Comparison of ENCODE assay signal across 25 mouse cellular contexts in genomic region chr7:35372483-35373017, GRCm38 (mm10). TPM values are rescaled to one million over a fixed set of nuclear protein-coding genes. Genes with fewer than 3 reads are reported as not detected.
A peak's percentile ranks its signal among the peaks of the same experiment; 100 is the strongest.
DNase-seq lines count a peak whose midpoint lies in the region; ATAC-seq and TF ChIP-seq lines count a peak whose summit lies in the region.
"Had no signal": no experiment of that assay in that cellular context is flagged by ENCODE, and none has a peak within 500 bp of the region (broad histone marks: within the 10 kb centered on the region; RNA-seq: fewer than 3 reads in every experiment).

No protein-coding gene starts in this region.

- H3K4me2 ChIP-seq in lung, embryonic 16.5 days (ENCODE audit: low read depth, low read length) = no peak overlapping the region
- H3K4me2 ChIP-seq in intestine, postnatal 0 days (replicated peaks; ENCODE audit: low read depth) = peak overlapping the region; percentile 32; the same call in 1 of the 2 replicates
- H3K4me2 ChIP-seq in stomach, postnatal 0 days (replicated peaks; ENCODE audit: low read depth) = no peak overlapping the region
- H3K4me2 ChIP-seq: embryonic facial prominence, embryonic 13.5 days; hindbrain, embryonic 15.5 days; liver, embryonic 13.5 days; midbrain, embryonic 15.5 days; neural tube, embryonic 15.5 days had no signal

- no peak for TF ChIP-seq EP300 in stomach, postnatal 0 days (optimal IDR thresholded peaks at IDR 0.05)

- TF ChIP-seq POLR2A in lung, adult 2 months (IDR thresholded peaks at IDR 0.05; ENCODE audit: borderline replicate concordance, extremely low read depth, low read depth, low read length) = no peak

- no peaks in the 10 kb centered on the region for H3K9me3 ChIP-seq in lung, embryonic 16.5 days (ENCODE audit: control insufficient read depth, low read length)
- no peaks in the 10 kb centered on the region for H3K9me3 ChIP-seq in intestine, postnatal 0 days (ENCODE audit: control insufficient read depth)
- H3K9me3 ChIP-seq in stomach, postnatal 0 days (ENCODE audit: control insufficient read depth, low read length) = no peaks in the 10 kb centered on the region
- H3K9me3 ChIP-seq: embryonic facial prominence, embryonic 13.5 days; G1E; hindbrain, embryonic 15.5 days; liver, embryonic 13.5 days; midbrain, embryonic 15.5 days; neural tube, embryonic 15.5 days had no signal

- 75% methylated on average over 14 of the region's 14 CpGs for WGBS in lung, embryonic 16.5 days
- 76% methylated on average over 14 of the region's 14 CpGs for WGBS in lung, adult 2 months
- WGBS in intestine, postnatal 0 days = 38% methylated on average over 14 of the region's 14 CpGs
- WGBS in stomach, postnatal 0 days = 59% methylated on average over 14 of the region's 14 CpGs

- H3K4me3 ChIP-seq in lung, embryonic 16.5 days (ENCODE audit: low read length) = no peak overlapping the region
- H3K4me3 ChIP-seq in lung, adult 2 months (replicated peaks; ENCODE audit: extremely low read depth, low read depth, low read length) = no peak overlapping the region
- no peak overlapping the region for H3K4me3 ChIP-seq in intestine, postnatal 0 days (ENCODE audit: low read depth, low read length)
- H3K4me3 ChIP-seq in stomach, postnatal 0 days (ENCODE audit: low read depth, low read length) = no peak overlapping the region
- H3K4me3 ChIP-seq: embryonic facial prominence, embryonic 13.5 days; heart, embryonic 12.5 days; hindbrain, embryonic 15.5 days; liver, embryonic 13.5 days; midbrain, embryonic 15.5 days; neural tube, embryonic 15.5 days had no signal

- H3K9ac ChIP-seq in lung, embryonic 16.5 days (ENCODE audit: low read length) = no peak overlapping the region
- H3K9ac ChIP-seq in intestine, postnatal 0 days (ENCODE audit: low read depth, low read length) = no peak overlapping the region
- no peak overlapping the region for H3K9ac ChIP-seq in stomach, postnatal 0 days (ENCODE audit: low read length)
- H3K9ac ChIP-seq: embryonic facial prominence, embryonic 13.5 days; heart, embryonic 12.5 days; hindbrain, embryonic 15.5 days; liver, embryonic 13.5 days; midbrain, embryonic 15.5 days; neural tube, embryonic 15.5 days had no signal

- ATAC-seq in lung, embryonic 16.5 days (ENCODE audit: low read depth) = peak; percentile 28; the same call in 1 of the 2 replicates
- peak; percentile 91 for ATAC-seq in intestine, postnatal 0 days
- peak; percentile 84 for ATAC-seq in stomach, postnatal 0 days (ENCODE audit: low FRiP score, low TSS enrichment)
- ATAC-seq: CD4-positive, CD25-positive, alpha-beta regulatory T cell, adult 4 months; forebrain, embryonic 14.5 days; midbrain, embryonic 15.5 days had no signal

- H3K27ac ChIP-seq in lung, embryonic 16.5 days (ENCODE audit: low read length) = no peak overlapping the region
- H3K27ac ChIP-seq in intestine, postnatal 0 days (ENCODE audit: low read depth, low read length) = peak overlapping the region; percentile 91
- H3K27ac ChIP-seq in stomach, postnatal 0 days (replicated peaks) = peak overlapping the region; percentile 85
- H3K27ac ChIP-seq: embryonic facial prominence, embryonic 13.5 days; hindbrain, embryonic 15.5 days; liver, embryonic 13.5 days; midbrain, embryonic 15.5 days; neural tube, embryonic 15.5 days had no signal

- intact Hi-C loops in left cerebral cortex, postnatal 25 days (cut with DNase I) = no loop called here

- peak; percentile 13 for DNase-seq in kidney, adult 18-20 months
- DNase-seq in kidney, postnatal 10 days = no peak
- DNase-seq in lung, adult 2 months = no peak
- peak; percentile 74 for DNase-seq in stomach, postnatal 0 days (ENCODE audit: low spot score)
- no peak for DNase-seq in retina, postnatal 1 day
- no peak for DNase-seq in left cerebral cortex, postnatal 25 days (ENCODE audit: low spot score in 2 of 2)
- DNase-seq: adrenal gland, postnatal 25 days; cerebellum, adult 11 months; gastrocnemius, postnatal 14 days; heart, postnatal 14 days; layer of hippocampus, adult 9-11 months; liver, embryonic 13.5 days; right cerebral cortex, postnatal 14 days; thymus, adult 18-20 months had no signal

- H3K36me3 ChIP-seq in lung, embryonic 16.5 days (ENCODE audit: control insufficient read depth, insufficient read depth, low read length) = no peaks in the 10 kb centered on the region
- peaks cover 41% of the 10 kb centered on the region for H3K36me3 ChIP-seq in intestine, postnatal 0 days (ENCODE audit: control insufficient read depth, insufficient read depth)
- no peaks in the 10 kb centered on the region for H3K36me3 ChIP-seq in stomach, postnatal 0 days (ENCODE audit: control insufficient read depth, insufficient read depth, low read length)
- H3K36me3 ChIP-seq: embryonic facial prominence, embryonic 13.5 days; G1E; hindbrain, embryonic 15.5 days; liver, embryonic 13.5 days; midbrain, embryonic 15.5 days; neural tube, embryonic 15.5 days had no signal

- no peaks in the 10 kb centered on the region for H3K27me3 ChIP-seq in lung, embryonic 16.5 days (ENCODE audit: control insufficient read depth, insufficient read depth, low read depth, low read length)
- no peaks in the 10 kb centered on the region for H3K27me3 ChIP-seq in intestine, postnatal 0 days (replicated peaks; ENCODE audit: control insufficient read depth, insufficient read depth, low read length)
- H3K27me3 ChIP-seq in stomach, postnatal 0 days (ENCODE audit: control insufficient read depth, insufficient read depth, low read length) = no peaks in the 10 kb centered on the region
- H3K27me3 ChIP-seq: embryonic facial prominence, embryonic 13.5 days; heart, embryonic 12.5 days; hindbrain, embryonic 15.5 days; liver, embryonic 13.5 days; midbrain, embryonic 15.5 days; neural tube, embryonic 15.5 days had no signal

- TF ChIP-seq CTCF in lung, adult 2 months (IDR thresholded peaks at IDR 0.05; ENCODE audit: insufficient read depth, low read length) = no peak
- no peak for TF ChIP-seq CTCF in intestine, postnatal 0 days (IDR thresholded peaks at IDR 0.05; ENCODE audit: low read depth)
- TF ChIP-seq CTCF in stomach, postnatal 0 days (IDR thresholded peaks at IDR 0.05; ENCODE audit: low read depth) = no peak

- no peaks in the 10 kb centered on the region for H3K4me1 ChIP-seq in lung, embryonic 16.5 days (replicated peaks; ENCODE audit: control insufficient read depth, insufficient read depth, low read length)
- no peaks in the 10 kb centered on the region for H3K4me1 ChIP-seq in lung, adult 2 months (ENCODE audit: control insufficient read depth, insufficient read depth, low read length)
- no peaks in the 10 kb centered on the region for H3K4me1 ChIP-seq in intestine, postnatal 0 days (replicated peaks; ENCODE audit: control insufficient read depth, insufficient read depth, low read length)
- no peaks in the 10 kb centered on the region for H3K4me1 ChIP-seq in stomach, postnatal 0 days (replicated peaks; ENCODE audit: control insufficient read depth, insufficient read depth)
- H3K4me1 ChIP-seq: embryonic facial prominence, embryonic 13.5 days; hindbrain, embryonic 15.5 days; midbrain, embryonic 15.5 days had no signal

RNA-seq across cellular contexts. Expression of gene Faap24, which starts 24.1 kb away (rescaled TPM):
- polyA plus RNA-seq in lung, embryonic 16.5 days (2015; fragmentation: Nextera tagmentation; extraction: Ambion mirVana) = 20.0 and 21.0 TPM in 2 replicates
- polyA plus RNA-seq in lung, adult 2 months (2012; rRNA removed) = 2.7 and 4.0 TPM in 2 replicates
- polyA plus RNA-seq in intestine, postnatal 0 days (2015; fragmentation: Nextera tagmentation; extraction: Ambion mirVana) = 9.3 and 10.3 TPM in 2 replicates
- polyA plus RNA-seq in stomach, postnatal 0 days (2015; fragmentation: Nextera tagmentation; extraction: Ambion mirVana) = 8.8 and 9.3 TPM in 2 replicates
- total RNA-seq in left cerebral cortex, postnatal 25 days (2021) = 1 to 10 TPM; 7.7 to 8.3 TPM

RNA-seq across cellular contexts. Expression of gene Cep89, which starts 24.3 kb away (rescaled TPM):
- polyA plus RNA-seq in lung, embryonic 16.5 days (2015; fragmentation: Nextera tagmentation; extraction: Ambion mirVana) = 54.1 and 54.4 TPM in 2 replicates
- 9.0 and 15.6 TPM in 2 replicates for polyA plus RNA-seq in lung, adult 2 months (2012; rRNA removed)
- polyA plus RNA-seq in intestine, postnatal 0 days (2015; fragmentation: Nextera tagmentation; extraction: Ambion mirVana) = 9.7 and 10.1 TPM in 2 replicates
- 11.7 and 12.3 TPM in 2 replicates for polyA plus RNA-seq in stomach, postnatal 0 days (2015; fragmentation: Nextera tagmentation; extraction: Ambion mirVana)
- total RNA-seq in left cerebral cortex, postnatal 25 days (2021) = 10 to 100 TPM; 18.2 to 23.3 TPM

RNA-seq across cellular contexts. Expression of gene Rhpn2, which starts 38.6 kb away (rescaled TPM):
- polyA plus RNA-seq in lung, embryonic 16.5 days (2015; fragmentation: Nextera tagmentation; extraction: Ambion mirVana) = 5.9 and 6.6 TPM in 2 replicates
- 7.5 and 11.0 TPM in 2 replicates for polyA plus RNA-seq in lung, adult 2 months (2012; rRNA removed)
- 63.3 and 75.0 TPM in 2 replicates for polyA plus RNA-seq in intestine, postnatal 0 days (2015; fragmentation: Nextera tagmentation; extraction: Ambion mirVana)
- polyA plus RNA-seq in stomach, postnatal 0 days (2015; fragmentation: Nextera tagmentation; extraction: Ambion mirVana) = 23.1 and 24.4 TPM in 2 replicates
- 1 to 10 TPM; 3.4 to 4.2 TPM for total RNA-seq in left cerebral cortex, postnatal 25 days (2021)
- total RNA-seq: megakaryocyte-erythroid progenitor cell, adult 5-6 weeks had no signal

RNA-seq across cellular contexts. Expression of gene Gpatch1, which starts 54.3 kb away (rescaled TPM):
- 15.5 and 16.5 TPM in 2 replicates for polyA plus RNA-seq in lung, embryonic 16.5 days (2015; fragmentation: Nextera tagmentation; extraction: Ambion mirVana)
- polyA plus RNA-seq in lung, adult 2 months (2012; rRNA removed) = 4.9 and 5.7 TPM in 2 replicates
- polyA plus RNA-seq in intestine, postnatal 0 days (2015; fragmentation: Nextera tagmentation; extraction: Ambion mirVana) = 8.6 and 9.1 TPM in 2 replicates
- polyA plus RNA-seq in stomach, postnatal 0 days (2015; fragmentation: Nextera tagmentation; extraction: Ambion mirVana) = 9.1 and 9.3 TPM in 2 replicates
- 10 to 100 TPM; 23.3 to 26.4 TPM for total RNA-seq in left cerebral cortex, postnatal 25 days (2021)

Comparison
In these comparisons a context has a peak if more than half of its experiments do, and no peak if none do; other contexts are left out.
1. DNase-seq: peak in kidney, adult 18-20 months (single experiment) and stomach, postnatal 0 days (single experiment); none in kidney, postnatal 10 days (single experiment), lung, adult 2 months (single experiment), retina, postnatal 1 day (single experiment) and left cerebral cortex, postnatal 25 days (0 of 2).
2. ATAC-seq: peak in every context shown above with its lines; median percentile 91 in intestine, postnatal 0 days; 84 in stomach, postnatal 0 days; 28 in lung, embryonic 16.5 days.